Mouse (Mus musculus) cortical plate, adult 2 months (tissue): ENCODE measurements around the gene Kcnj10.

ENCODE experiments used
- CTCF ChIP-seq: fragments of 200-500 bp; IDR thresholded peaks from 2 replicates; pipeline ENCODE4 v1.5.1; 2011; ENCODE audit warnings: mild to moderate bottlenecking, control low read depth, low read length; ENCODE audit not compliant: insufficient read depth; ENCODE audit errors: extremely low read depth
- POLR2A ChIP-seq: fragments of 200-500 bp; IDR thresholded peaks from 2 replicates; pipeline ENCODE4 v1.6.1; 2011; ENCODE audit warnings: mild to moderate bottlenecking, low read length, control low read depth; ENCODE audit not compliant: insufficient read depth; ENCODE audit errors: extremely low read depth

DNA sequence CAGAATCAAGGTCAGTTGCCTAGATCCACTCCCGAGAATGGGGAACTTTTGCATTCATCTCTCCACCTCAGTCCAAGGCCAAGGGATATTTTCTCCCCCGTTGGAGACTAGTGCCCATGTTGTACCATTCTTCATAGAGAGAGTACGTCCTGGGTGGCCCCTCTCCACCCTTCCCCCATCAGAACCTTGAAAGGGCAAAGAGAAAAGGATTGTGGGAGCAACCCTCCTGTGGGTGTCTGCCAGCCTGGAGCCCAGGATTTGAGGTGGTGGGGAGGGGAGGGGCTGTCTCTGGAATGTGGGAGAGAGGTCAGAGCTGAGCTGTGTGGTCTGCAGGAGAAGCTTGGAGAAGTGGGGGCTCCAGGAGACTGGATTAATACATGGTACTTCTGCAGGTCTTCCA is 2.9 kb downstream of the Kcnj10 start:
- TF ChIP-seq CTCF, result no peak
- TF ChIP-seq POLR2A, result no peak
